Mouse (Mus musculus) MEL-GATA-1-ER (cell line): Measurements from ENCODE around the gene Tmem140.

ENCODE experiments used
- DNase-seq: peaks from one replicate; pipeline ENCODE4 v3.0.0-alpha.2; 2012; ENCODE audit warnings: low read depth; ENCODE audit errors: extremely low read depth

The Tmem140 gene

DNA sequence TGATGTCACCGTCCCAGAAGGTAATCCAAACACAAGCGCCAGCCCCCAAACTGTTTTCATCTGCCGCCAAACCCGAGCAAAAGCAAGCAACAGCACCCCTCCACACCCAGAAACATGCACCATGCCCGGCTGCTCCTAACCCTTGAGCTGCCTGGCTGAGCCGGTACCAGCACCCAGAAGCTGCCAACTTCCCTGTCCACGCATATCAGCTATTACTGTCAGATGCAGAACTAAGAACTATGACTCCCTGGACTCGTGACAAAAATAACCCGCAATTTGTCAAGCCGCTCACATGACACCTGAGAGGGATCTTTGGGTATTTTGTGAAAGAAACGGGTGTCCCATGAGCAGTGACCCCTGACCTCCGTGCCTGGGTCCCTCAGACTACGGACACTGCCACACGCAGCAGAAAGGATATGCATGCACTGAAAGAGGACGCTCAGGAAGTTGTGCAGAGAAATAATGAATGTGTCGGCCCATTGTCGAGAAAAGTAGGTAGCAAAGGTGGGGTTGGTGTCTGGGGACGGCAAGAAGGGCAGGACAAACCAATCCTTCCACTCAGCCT is 44.8 kb downstream of the Tmem140 start:
- DNase-seq, result no peak

DNA sequence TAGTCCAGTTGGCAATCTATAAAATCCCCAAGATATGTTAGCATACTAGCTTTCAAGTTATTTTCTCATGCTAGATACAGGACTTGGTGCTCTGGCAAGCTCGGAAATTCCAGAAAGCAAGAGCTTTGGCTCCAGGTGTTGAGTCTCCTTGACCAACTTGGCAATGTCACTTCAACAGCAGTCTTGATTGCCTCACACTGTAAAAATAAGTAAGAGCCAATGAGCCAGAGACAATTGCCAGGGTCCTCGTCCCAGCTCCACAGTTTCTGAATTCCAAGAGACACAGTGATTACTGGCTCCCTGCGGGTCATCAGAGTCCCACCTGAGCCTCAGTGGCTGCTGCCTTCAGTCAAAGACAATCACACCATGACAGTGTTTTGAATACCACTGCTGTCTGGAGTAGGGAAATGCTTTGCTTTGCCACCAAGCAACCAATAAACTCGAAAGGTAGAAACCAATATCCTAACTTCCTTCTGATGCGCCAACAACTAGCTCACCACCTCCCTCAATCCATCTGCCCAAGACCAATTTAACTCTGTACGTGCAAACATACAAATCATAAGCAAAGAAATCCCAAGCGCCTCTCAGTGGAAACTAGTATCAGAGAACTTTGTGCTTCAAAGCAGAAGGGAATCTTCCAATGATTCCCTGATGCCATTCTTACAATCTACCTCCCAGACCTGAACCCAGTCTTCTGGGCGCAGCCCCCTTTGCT is 46.8 kb downstream of the Tmem140 start:
- no peak for DNase-seq

GRCm38 (mm10) chr6:34910371-34911219 is 47.6 kb downstream of the Tmem140 start, which contains the start of gene Wdr91:
TSS of gene Wdr91 (minus strand) at chr6:34910876.
- peak; percentile 51 for DNase-seq

DNA sequence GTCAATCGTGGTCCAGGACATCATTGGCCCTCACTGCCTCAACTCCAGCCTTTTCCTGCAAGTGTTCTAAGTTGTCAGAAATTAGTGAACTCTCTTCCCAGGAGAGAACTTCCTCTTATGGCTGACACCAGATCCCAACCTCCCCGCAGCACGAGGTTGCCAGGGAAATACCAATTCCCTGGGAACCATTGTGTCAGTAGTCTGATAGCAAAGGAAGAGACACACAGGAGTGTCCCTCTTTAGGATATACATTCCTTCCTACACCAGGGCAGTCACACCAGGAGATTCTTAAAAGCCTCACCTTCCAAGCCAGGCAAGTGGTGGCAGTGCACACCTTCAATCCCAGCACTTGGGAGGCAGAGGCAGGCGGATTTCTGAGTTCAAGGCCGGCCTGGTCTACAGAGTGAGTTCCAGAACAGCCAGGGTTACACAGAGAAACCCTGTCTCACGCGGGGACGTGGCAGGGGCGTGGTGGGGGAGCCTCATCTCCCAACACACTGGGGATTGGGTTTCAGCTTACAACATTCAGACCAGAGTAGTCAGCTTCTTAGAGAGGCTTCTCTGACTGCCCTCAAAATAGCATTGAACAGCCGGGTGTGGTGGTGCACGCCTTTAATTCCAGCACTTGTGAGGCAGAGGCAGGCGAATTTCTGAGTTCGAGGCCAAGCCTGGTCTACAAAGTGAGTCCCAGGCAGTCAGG is 50.5 kb downstream of the Tmem140 start:
- no peak for DNase-seq

- DNase-seq, result no peak
Observed at GRCm38 (mm10) chr6:34914462-34914861, 51.5 kb downstream of the Tmem140 start.

- DNase-seq, result no peak
Observed at GRCm38 (mm10) chr6:34919146-34919545, 56.2 kb downstream of the Tmem140 start.

- no peak for DNase-seq
Observed at GRCm38 (mm10) chr6:34919956-34920355, 57.0 kb downstream of the Tmem140 start, which contains the start of gene Stra8. TSS of gene Stra8 (plus strand) at chr6:34920163.

DNA sequence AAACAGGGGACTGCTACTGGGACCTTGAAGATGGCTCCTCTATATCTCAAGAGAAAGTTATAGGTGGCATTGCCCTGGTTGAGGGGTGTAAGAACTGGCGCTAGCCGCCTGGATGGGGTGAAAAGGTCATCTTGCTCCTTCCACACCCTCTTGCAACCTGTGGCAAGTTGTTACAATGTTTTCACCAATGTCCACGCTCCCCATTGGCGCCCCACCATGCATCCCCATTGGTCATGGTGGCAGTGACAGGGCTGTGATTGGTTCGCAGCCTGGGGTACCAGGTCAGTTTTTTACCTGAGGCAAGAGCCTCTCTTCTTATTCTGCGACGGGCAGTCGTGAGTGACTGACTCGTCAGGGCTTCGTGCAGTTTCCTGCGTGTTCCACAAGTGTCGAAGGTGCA is 57.7 kb downstream of the Tmem140 start:
- DNase-seq, result no peak

- DNase-seq, result peak; percentile 65
Observed at GRCm38 (mm10) chr6:34921941-34922340, 59.0 kb downstream of the Tmem140 start.
